Mouse (Mus musculus): ENCODE results near the gene Itga10.
"Not testable (repeated sequence)": the region's sequence is repeated elsewhere in the genome, so short reads cannot be mapped to it uniquely, and the experiment has no call there.

Itga10 gene

DNA sequence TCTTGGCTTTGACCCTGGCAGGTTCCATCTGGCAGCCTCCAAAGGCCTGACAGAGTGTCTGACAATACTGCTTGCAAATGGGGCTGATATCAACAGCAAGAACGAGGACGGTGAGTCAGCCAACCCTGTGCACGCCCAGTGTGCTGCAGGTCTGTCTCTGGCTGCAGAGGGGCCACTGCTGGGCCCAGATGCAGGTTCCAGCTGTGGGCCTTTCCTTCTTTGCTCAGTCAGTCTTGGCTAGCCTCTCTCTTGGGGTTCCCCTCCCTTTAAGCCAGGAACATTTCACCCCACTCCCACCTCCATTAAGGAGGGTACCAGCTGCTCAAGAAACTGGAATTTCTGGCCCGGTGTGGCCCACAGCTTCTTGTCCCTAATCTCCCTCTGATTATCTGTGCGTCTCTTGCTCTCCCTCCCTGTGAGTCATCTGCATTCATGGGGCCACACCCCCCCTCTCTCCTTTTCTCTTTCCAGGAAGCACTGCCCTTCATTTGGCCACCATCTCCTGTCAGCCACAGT lies 33.8 kb downstream of the Itga10 start:
- in situ Hi-C loops (cut with MseI, MboI): no loop called here

DNA sequence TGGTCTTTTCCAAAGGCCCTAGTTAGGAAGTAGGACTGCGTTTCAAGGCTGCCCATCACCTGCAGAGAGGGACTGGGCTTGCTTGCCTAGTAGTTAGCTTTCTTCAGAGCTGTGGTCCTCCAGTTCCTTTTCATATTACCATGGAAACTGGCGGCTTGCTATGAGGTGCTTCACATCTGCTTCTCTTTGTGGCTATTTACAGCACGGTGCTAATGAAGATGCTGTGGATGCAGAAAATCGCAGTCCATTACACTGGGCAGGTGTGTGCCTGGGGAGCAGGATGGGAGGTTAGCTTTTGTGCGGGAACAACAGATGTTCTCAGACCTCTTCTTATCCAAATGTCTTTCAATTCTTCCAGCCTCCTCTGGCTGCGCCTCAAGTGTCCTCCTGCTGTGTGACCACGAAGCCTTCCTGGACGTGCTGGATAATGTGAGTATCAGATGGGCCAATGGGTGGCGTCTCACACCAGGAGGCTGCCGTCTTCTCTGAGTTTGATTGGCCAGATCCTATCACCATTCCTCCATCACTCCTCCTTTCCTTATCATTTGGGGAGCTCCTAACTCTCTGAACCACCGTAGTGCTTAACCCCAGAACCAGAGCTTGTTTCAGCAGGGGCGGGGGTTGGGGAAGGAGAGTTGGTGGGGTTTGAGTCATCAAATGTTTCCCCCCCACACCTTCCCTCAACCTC lies 35.0 kb downstream of the Itga10 start:
- in situ Hi-C loops (cut with MseI, MboI): no loop called here

DNA sequence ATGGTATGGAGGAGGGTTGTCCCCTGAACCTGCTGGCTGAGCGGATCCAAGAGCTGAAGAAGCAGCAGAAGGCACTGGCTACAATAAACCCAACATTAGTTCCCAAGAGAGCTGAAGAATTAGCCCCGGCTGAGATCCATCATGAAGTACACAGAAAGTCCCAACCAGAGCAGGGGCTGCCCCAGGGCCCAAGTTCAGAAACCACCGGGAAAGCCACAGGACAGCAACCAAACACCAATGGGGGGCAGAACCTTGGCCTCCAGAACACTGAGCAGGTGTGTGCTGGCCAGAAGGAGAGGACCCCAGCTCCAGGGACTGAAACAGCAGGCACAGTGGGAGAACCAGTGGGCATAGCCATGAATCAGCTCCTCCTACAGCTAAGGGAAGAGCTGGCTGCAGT lies 38.1 kb downstream of the Itga10 start:
- in situ Hi-C loops (cut with MseI, MboI): no loop called here

DNA sequence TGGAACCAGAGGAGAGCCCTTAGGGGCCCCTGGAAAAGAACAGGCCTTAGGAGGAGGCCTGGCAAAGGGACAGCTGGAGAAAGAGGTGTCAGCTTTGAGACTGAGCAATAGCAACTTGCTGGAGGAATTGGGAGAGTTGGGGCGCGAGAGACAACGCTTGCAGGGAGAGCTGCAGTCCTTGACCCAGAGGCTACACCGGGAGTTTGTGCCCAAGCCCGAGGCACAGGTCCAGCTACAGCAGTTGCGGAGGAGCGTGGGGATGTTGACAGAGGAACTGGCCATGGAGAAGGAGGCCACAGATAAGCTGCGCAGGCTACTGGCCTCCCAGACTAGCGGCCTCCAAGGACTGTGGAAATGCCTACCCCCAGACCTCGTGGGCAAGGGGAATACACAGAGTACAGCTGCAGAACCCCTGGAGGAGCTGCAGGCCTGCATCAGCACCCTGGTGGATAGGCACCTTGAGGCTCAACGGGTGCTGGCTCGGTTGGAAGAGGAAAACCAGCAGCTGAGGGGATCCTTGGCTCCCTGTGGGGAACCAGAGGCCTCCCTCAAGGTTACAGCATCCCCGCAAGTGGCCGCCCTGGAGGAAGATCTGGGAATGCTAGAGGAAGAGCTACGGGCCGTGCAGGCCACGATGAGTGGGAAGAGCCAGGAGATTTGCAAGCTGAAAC lies 38.9 kb downstream of the Itga10 start:
- in situ Hi-C loops (cut with MseI, MboI): no loop called here

DNA sequence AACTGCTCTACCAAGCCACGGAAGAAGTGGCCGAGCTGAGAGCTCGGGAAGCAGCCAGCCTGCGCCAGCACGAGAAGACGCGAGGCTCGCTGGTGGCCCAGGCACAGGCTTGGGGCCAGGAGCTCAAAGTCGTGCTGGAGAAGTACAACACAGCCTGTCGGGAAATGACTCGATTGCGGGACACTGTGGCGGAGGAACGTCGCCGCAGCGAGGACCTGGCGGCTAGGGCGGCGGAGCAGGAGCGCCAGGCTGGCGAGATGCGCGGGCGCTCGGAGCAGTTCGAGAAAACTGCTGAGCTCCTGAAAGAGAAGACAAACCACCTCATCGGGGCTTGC lies 39.4 kb downstream of the Itga10 start:
- in situ Hi-C loops (cut with MseI, MboI): no loop called here

DNA sequence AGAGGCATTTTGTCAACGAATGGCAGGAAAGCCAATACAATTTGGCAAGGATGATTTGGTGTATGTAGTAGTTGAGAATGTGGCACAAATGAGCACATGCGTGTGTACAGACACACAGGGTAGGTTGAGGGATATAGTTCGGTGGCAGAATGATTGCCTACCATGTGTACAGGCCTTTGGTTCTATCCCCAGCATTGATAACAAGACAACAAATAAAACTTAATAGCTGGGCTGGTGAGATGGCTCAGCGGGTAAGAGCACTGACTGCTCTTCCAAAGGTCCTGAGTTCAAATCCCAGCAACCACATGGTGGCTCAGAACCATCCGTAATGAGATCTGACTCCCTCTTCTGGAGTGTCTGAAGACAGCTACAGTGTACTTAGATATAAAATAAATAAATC lies 40.7 kb downstream of the Itga10 start:
- in situ Hi-C loops (cut with MseI, MboI): not testable (repeated sequence)

DNA sequence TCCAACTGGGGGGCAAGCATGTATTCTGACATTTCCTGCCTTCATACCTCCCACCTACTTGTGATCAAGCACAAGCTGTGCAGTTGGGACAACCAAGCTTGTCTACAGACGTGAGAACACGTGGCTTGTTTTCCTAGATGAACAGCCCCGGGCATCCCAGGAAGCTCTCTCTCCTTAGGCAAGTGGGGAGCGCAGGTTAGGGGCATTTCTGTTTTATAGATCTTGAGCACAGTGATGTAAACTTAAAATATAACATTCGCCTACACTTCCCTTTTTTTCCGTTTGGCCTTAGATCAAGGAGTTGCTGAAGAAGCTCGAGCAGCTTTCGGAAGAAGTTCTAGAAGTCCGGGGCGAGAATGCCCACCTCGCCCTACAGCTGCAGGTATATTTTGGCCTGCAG lies 43.5 kb downstream of the Itga10 start:
- in situ Hi-C loops (cut with MseI, MboI): no loop called here

DNA sequence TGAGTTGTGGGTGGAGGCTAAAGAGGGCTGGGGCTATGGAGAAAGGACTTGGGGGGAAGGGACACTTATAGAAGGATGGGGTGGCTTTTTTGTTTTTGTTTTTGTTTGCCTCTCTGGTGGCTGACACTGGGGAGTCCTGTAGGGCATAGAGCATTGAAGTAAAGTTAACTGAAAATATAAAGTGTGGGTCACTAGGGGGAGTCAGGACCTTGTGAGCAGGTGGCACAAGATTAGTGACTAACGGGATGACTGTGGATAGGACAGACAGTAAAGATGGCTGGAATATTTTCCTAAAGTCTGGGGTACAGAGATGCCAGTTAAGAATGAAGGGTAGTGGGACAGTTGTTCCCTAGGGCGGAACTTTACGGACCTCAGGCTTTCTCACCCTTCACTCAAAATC lies 44.9 kb downstream of the Itga10 start:
- in situ Hi-C loops (cut with MseI, MboI): no loop called here

DNA sequence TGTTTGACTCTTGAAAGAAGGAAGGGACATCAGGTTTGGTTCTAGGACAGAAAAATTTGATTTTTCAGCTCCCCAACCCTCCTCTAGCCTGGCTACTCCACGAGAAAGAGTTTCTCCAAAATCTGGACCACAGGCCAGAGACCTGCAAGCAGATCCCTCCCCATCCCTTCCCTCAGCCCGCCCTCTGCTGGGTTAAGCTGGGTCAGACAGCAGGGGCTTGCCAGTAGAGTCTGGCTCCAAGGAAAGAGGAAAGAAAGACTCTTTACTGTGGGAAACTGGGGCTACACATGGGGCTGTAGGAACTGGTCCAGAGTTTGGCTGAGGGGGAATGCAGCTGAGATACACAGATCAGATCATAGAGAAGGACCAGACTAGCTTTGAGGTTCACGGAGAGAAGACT lies 47.1 kb downstream of the Itga10 start:
- in situ Hi-C loops (cut with MseI, MboI): no loop called here

DNA sequence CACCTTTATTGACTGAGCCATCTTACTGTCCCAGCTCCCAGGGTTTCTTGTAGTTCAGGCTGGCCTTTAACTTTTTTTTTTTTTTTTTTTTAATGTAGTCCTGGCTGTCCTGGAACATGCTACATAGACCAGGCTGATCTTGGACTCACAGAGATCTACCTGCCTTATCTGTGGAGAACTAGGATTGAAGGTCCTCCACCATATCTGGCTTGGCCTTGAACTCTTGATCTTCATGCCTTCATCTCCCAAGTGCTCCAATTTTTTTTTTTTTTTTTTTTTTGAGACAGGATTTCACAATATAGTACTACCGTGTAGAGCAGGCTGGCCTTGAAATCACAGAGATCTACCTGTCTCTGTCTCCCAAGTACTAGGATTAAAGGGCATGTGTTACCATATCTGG lies 48.2 kb downstream of the Itga10 start:
- in situ Hi-C loops (cut with MseI, MboI): no loop called here

DNA sequence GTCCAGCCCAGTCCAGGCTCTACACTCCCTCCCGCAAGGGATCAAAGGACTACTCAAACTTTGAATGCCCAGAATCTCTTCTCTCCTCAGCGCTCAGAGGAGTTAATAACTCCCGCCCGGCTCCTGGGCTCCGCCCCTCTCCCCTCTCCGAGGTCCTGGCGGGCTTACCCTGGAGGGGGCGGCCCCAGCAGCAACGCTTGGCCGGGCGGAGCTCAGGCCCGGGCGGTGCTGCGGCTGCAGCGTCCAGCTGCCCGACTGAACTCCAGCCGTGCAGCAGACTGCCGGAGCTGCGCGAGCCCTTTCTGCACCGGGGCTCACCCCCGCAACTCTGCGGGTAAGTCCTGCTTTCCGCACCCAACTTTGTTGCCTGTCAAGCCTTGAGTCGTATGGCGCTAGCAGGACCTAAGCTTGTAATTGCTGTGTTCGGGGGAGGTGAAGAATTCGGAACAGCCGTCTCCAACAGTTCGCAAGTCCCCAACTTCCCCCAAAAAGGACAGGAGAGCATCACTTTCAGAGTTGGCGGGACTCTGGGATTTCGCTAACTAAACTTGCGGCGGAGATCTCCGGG lies 50.9 kb downstream of the Itga10 start, which contains the start of gene Pias3:
TSS of gene Pias3 (plus strand) at position 187 of the 568 bp plus-strand sequence.
- in situ Hi-C loops (cut with MseI, MboI): no loop called here

DNA sequence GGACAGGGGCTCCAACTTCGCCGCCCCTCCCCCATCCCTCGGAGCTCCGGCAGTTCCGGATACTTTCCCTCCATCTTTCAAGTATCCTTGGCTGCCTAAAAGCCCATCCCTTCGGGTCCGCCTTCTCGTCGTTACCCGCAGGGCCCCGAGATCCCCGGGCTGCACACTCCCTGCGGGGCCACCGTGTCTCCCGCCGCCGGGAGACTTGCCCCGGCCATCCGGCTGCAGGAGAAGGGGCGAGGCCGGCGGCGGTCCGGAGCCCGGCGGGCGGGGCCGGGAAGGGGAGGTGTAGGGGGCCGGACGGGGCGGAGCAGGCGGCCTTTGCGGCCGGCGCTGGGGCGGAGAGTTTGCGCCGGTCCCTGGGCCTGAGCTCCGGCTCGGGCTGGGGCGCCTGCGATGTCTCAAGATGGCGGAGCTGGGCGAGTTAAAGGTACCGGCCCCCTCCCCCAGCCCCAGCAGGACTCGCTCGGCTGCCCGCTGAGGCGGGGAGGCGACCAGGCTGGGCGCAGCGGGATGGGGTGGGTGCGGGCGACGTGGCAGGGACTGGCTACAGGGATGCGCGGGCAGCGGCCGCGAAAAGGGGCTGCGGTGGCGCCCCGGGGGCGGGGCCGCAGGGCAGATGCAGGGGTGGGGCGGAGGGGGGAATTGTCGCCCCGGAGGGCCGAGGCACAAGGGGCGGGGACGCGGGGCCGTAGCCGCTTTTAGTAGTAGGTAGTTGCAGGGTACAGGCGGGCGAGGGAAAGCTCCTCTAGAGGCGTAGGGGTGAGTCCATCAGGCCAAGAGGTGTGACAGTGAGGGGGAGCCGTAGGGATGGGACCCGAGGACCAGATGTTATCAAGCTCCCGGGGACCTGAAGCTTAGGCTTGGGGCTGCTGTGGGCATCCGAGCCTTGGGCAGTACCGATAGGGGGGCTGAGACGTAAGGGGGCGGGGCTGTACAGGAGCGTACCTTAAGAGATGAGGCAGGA lies 51.7 kb downstream of the Itga10 start:
- in situ Hi-C loops (cut with MseI, MboI): no loop called here

DNA sequence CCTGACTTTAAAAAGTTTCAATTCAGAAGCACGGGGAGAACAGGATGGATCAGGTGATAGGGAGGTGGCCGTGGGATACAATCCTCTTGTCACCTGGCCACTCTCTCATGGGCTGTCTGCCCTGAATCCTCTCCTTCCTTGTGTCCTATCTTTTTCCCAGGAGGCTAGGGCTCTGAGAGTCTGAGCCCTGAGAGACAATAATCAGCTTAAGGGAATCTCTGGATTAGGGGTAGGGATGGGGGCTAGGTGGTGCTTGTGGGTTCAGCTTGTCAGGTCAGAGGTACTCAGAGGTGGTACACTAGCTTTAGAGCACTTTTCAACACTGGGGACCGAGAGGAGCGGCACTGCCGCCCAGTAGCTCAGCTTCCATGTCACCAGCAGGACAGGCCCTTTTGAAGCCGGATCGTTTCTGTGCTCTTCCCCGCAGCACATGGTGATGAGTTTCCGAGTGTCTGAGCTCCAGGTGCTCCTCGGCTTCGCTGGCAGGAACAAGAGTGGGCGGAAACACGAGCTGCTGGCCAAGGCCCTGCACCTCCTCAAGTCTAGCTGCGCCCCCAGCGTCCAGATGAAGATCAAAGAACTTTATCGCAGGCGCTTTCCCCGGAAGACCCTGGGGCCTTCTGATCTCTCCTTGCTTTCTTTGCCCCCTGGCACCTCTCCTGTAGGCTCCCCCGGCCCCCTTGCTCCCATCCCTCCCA lies 53.8 kb downstream of the Itga10 start:
- in situ Hi-C loops (cut with MseI, MboI): no loop called here

DNA sequence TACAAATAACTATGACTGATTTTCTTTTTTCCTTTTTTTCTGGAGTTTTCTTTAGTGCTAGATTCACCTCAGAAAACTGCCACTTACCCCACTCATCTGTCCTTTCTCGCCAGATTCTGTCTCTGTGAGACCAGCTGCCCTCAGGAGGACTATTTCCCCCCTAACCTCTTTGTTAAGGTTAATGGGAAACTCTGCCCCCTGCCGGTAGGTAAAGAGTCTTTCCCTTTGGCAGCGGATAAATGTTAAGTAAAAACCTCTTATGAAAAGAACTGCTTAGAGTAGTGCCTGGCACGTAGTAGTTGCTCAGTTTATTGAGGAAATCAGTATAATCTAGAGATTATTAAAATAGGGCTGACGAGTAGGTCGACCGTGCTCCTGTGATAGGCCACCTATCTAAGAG lies 55.0 kb downstream of the Itga10 start:
- in situ Hi-C loops (cut with MseI, MboI): loop anchor here in 1 of 2 experiments (5.0 kb wide), 1 partner anchor 33 kb away; no protein-coding TSS in a partner anchor

DNA sequence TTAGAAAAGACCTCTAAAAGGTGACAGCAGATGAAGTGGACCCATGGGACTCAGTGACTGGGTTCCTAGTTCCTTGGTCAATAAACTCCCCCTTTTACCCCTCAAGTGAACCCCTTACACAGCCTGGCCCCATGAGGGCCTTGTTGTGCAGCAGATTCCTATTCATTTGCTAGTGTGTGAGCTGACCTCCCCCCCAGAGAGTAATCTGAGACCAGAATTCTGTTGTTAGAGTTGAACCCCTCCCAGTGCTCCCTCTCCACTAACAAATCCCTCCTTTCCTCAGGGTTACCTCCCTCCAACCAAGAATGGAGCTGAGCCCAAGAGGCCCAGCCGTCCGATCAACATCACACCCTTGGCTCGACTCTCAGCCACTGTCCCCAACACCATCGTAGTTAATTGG lies 55.6 kb downstream of the Itga10 start:
- in situ Hi-C loops (cut with MseI, MboI): loop anchor here in 1 of 2 experiments (5.0 kb wide), 1 partner anchor 34 kb away; no protein-coding TSS in a partner anchor

DNA sequence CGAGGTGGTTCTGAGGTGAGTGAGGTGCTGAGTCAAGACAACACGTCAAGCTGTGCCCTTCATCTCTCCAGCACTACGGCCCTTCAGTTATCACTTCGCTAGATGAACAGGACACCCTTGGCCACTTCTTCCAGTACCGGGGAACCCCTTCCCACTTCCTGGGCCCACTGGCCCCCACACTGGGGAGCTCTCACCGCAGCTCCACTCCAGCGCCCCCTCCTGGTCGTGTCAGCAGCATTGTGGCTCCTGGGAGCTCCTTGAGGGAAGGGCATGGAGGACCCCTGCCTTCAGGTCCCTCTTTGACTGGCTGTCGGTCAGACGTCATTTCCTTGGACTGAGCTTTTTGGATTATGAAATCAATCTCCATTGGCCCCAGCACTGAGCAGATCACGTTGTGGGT lies 59.4 kb downstream of the Itga10 start:
- in situ Hi-C loops (cut with MseI, MboI): loop anchor here in 1 of 2 experiments (5.0 kb wide), 1 partner anchor 37 kb away; no protein-coding TSS in a partner anchor

DNA sequence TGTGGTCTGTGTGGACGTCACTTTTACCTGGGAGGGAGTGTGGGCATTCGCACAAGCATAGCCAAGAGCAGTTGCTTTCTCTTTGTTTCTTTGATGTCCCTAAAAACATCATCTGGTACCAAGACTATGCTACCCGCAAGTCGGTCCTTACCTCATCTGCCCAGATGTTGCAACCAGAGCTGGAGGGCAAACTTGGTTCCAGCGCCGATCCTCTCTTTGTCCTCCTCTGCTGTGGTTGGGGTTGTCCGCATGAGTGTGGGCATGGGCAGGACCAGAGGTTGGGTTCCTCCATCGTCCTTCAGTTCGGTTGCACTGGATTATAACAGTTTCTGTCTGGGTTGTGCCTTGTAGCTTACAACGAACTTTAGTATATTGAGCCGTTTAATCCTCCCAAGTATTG lies 60.8 kb downstream of the Itga10 start:
- in situ Hi-C loops (cut with MseI, MboI): no loop called here

DNA sequence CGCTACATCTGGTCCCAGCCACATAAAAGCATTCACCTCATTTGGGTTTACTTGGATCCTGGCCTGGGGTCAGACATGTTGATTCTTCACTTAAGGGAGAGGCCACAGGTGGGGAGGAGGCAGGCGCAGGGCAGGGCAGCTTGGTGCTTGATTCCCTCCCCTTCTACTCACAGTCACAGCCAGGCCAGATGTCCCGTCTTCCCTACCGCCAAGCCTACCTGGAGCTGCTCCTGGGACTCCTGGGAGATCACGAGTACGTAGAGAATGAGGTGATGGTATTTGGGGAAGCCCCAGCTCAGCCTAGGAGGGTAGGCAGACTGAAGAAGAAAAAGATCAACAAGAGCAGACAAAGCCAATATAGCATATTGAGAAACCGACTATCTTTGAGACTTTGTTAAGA lies 61.6 kb downstream of the Itga10 start:
- in situ Hi-C loops (cut with MseI, MboI): no loop called here

DNA sequence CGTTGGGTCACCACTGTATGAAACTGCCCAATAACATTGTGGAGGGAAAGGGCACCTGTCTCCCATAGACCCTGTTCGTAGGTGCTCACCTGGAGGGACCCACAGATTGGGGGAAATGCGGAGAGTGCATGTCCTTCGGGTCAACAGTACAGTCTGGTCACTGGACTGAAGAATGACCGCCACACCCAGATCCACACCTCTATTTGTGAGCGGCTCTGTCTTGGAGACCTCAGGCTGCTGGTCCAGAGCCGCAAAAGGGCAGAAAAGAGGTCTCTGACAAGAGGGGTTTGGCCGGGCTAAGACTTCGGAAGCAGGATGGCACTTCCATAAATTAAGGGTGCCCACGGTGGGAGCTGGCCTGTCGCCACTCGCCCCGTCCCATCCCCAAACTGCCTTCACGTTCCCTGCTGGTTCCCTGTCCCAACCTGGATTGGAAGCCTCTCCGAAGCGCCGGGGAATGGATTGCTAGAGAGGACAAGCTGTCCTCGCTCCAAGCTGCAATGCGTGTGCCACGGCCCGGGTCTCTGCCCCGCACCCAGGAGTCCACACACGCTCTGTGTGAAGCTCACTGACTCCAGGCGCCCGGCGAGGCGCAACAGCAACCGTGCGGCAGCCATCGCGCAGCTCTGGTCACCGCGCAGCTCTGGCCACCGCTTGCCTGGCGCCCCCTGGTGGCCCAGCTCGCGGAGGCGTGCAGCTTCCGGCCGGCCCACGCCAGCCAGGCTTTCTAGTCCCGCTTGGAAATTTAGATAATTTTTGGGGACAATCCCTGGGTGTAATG lies 62.7 kb downstream of the Itga10 start, which contains the start of gene Nudt17:
TSS of gene Nudt17 (minus strand) at position 660 of the 781 bp plus-strand sequence.
- in situ Hi-C loops (cut with MseI, MboI): no loop called here

DNA sequence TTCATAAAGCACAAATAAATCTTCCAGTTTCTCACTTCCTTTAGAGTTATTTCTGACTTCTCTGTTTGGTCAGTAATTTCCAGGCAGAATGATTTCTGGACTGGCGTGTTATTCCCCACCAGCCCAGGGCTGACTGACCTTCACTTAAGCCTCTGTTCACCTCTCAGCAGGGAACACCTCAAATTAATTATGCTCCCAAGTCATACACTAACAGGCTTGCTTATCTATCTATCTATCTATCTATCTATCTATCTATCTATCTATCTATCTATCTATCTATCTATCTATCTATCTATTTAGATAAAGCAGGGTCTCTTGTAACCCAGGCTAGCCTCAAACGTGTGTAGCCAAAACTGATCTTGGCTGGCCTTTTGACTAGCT lies 63.3 kb downstream of the Itga10 start:
- in situ Hi-C loops (cut with MseI, MboI): no loop called here

All from mouse trophoblast stem cell (cell line).